Mouse (Mus musculus): ENCODE results near the gene Hspg2. TPM values are rescaled to one million over a fixed set of nuclear protein-coding genes. Genes with fewer than 3 reads are reported as not detected.

The Hspg2 gene
- polyA plus RNA-seq, 1 experiment from 2014 or later = 19.0 TPM

DNA sequence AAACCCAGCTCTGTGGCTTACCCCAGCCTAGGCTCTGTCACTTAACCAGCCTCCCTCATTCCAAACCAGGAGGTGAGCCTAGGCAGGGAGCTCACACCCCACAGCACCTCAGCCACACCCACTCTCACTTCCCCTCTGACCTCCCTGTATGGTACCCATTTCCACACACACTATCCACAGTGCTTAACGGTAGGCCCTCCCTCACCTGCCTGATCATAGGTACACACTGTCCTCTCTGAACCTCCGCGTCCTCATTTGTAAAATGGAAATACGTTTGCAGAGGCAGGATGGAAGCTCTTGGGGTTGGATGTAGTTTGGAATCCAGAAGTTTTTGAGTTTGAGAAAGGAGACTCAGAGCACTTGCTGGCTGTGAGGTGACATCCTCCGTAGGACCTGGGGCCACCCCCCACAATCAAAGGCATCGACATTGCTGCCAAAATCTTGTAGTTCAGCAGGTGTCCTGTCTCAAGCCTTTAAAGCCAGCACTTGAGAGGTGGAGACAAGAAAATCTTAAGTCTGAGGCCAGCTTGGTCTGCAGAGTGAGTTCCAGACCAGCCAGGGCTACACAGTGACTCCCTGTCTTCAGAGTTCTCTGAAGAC, 27.0 kb downstream of the Hspg2 start:
- H3K9me3 ChIP-seq = no peaks in the 10 kb centered on the region
- no peaks in the 10 kb centered on the region for H3K27me3 ChIP-seq
- H3K9ac ChIP-seq = no peak overlapping the region
- H3K4me3 ChIP-seq = no peak overlapping the region
- no peak overlapping the region for H3K4me2 ChIP-seq (replicated peaks)
- peaks cover 41% of the 10 kb centered on the region for H3K4me1 ChIP-seq
- WGBS = 52% methylated on average over 6 of the region's 6 CpGs
- peak overlapping the region; percentile 81 for H3K27ac ChIP-seq
- ATAC-seq (ENCODE audit: insufficient number of reproducible peaks, insufficient read depth, low FRiP score, low TSS enrichment) = peak; percentile 35; the same call in 1 of the 2 replicates
- no peaks in the 10 kb centered on the region for H3K36me3 ChIP-seq

GRCm38 (mm10) chr4:137497367-137497766, 28.8 kb downstream of the Hspg2 start:
- H3K27ac ChIP-seq = peak overlapping the region; percentile 80
- WGBS = 49% methylated on average over 5 of the region's 5 CpGs
- peaks cover 10% of the 10 kb centered on the region for H3K36me3 ChIP-seq
- H3K9ac ChIP-seq = no peak overlapping the region
- H3K9me3 ChIP-seq = no peaks in the 10 kb centered on the region
- H3K4me3 ChIP-seq = no peak overlapping the region
- no peaks in the 10 kb centered on the region for H3K27me3 ChIP-seq
- no peak overlapping the region for H3K4me2 ChIP-seq (replicated peaks)
- ATAC-seq (ENCODE audit: insufficient number of reproducible peaks, insufficient read depth, low FRiP score, low TSS enrichment) = no peak
- peaks cover 41% of the 10 kb centered on the region for H3K4me1 ChIP-seq

GRCm38 (mm10) chr4:137497892-137498722, 29.5 kb downstream of the Hspg2 start:
- peaks cover 17% of the 10 kb centered on the region for H3K36me3 ChIP-seq
- no peaks in the 10 kb centered on the region for H3K9me3 ChIP-seq
- H3K4me3 ChIP-seq = no peak overlapping the region
- no peak for ATAC-seq (ENCODE audit: insufficient number of reproducible peaks, insufficient read depth, low FRiP score, low TSS enrichment)
- H3K4me2 ChIP-seq (replicated peaks) = no peak overlapping the region
- 34% methylated on average over 9 of the region's 9 CpGs for WGBS
- no peaks in the 10 kb centered on the region for H3K27me3 ChIP-seq
- peaks cover 41% of the 10 kb centered on the region for H3K4me1 ChIP-seq
- no peak overlapping the region for H3K9ac ChIP-seq
- peak overlapping the region; percentile 80 for H3K27ac ChIP-seq

- Histone ChIP-seq H3K36me3 (peaks cover 25% of the 10 kb centered on the region), H3K4me3 (no peak overlapping the region), H3K4me2 (replicated peaks) (no peak overlapping the region), H3K27me3 (no peaks in the 10 kb centered on the region), H3K4me1 (peaks cover 41% of the 10 kb centered on the region), H3K9ac (no peak overlapping the region), H3K9me3 (no peaks in the 10 kb centered on the region), H3K27ac (peak overlapping the region; percentile 80)
- 81% methylated on average over 9 of the region's 9 CpGs for WGBS
- ATAC-seq (ENCODE audit: insufficient number of reproducible peaks, insufficient read depth, low FRiP score, low TSS enrichment) = no peak
Measured at GRCm38 (mm10) chr4:137498882-137499583, 30.5 kb downstream of the Hspg2 start.

DNA sequence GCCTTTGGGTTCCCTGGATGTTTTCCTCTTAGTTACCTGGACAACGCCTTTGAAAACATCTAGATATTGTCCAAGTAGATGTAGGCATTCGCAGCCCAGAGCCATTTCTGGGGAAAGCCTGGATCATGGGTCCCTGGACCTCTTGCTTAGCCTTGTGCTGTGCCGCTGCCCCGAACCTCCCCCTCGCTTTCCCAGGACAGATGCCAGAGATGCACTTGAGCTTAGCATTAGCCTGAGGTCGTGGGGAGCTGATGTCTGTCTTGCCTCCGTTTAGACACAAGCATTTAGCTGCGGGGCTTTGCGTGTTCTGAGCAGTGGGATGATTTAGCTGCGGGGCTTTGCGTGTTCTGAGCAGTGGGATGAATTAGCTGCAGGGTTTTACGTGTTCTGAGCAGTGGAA, 31.6 kb downstream of the Hspg2 start:
- Histone ChIP-seq H3K9ac (no peak overlapping the region), H3K4me3 (no peak overlapping the region), H3K27ac (no peak overlapping the region), H3K9me3 (no peaks in the 10 kb centered on the region), H3K4me1 (peaks cover 31% of the 10 kb centered on the region), H3K4me2 (replicated peaks) (no peak overlapping the region), H3K27me3 (no peaks in the 10 kb centered on the region), H3K36me3 (peaks cover 32% of the 10 kb centered on the region)
- WGBS = 79% methylated on average over 12 of the region's 12 CpGs
- ATAC-seq (ENCODE audit: insufficient number of reproducible peaks, insufficient read depth, low FRiP score, low TSS enrichment) = no peak

GRCm38 (mm10) chr4:137500953-137501352, 32.4 kb downstream of the Hspg2 start:
- no peaks in the 10 kb centered on the region for H3K27me3 ChIP-seq

GRCm38 (mm10) chr4:137502183-137502582, 33.6 kb downstream of the Hspg2 start:
- Histone ChIP-seq H3K4me3 (no peak overlapping the region), H3K4me2 (replicated peaks) (no peak overlapping the region), H3K27ac (no peak overlapping the region), H3K9me3 (no peaks in the 10 kb centered on the region), H3K36me3 (peaks cover 32% of the 10 kb centered on the region), H3K27me3 (no peaks in the 10 kb centered on the region), H3K4me1 (peaks cover 23% of the 10 kb centered on the region), H3K9ac (no peak overlapping the region)
- 89% methylated on average over 10 of the region's 10 CpGs for WGBS
- ATAC-seq (ENCODE audit: insufficient number of reproducible peaks, insufficient read depth, low FRiP score, low TSS enrichment) = no peak

More at GRCm38 (mm10) chr4:137500953-137501352, 32.4 kb downstream of the Hspg2 start:
- Histone ChIP-seq H3K4me1 (peaks cover 26% of the 10 kb centered on the region), H3K27ac (no peak overlapping the region), H3K9ac (no peak overlapping the region), H3K4me3 (no peak overlapping the region), H3K36me3 (peaks cover 32% of the 10 kb centered on the region), H3K9me3 (no peaks in the 10 kb centered on the region), H3K4me2 (replicated peaks) (no peak overlapping the region)
- 92% methylated on average over 5 of the region's 5 CpGs for WGBS
- ATAC-seq (ENCODE audit: insufficient number of reproducible peaks, insufficient read depth, low FRiP score, low TSS enrichment) = no peak

DNA sequence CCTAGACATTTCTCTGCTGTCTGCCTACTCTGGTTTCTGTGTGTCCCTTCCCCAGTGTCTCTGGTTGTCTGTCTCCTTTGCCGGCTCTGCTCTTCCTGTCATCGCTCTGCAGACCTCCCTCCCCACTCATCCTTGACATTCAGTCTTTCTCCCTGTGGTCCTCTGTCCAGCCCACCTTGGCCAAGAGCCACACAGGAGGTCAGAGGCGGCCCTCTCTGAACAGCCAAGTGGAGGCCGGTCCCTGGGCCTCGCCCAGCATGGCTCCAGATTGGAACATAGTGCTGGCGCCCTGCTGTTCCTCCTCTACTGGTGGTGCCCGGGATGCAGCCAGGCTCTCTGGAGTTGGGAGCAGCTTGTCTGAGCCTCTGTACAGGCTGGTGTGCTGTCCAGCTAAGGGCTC, 34.2 kb downstream of the Hspg2 start:
- 88% methylated on average over 7 of the region's 7 CpGs for WGBS
- no peak overlapping the region for H3K27ac ChIP-seq
- no peaks in the 10 kb centered on the region for H3K27me3 ChIP-seq
- no peak for ATAC-seq (ENCODE audit: insufficient number of reproducible peaks, insufficient read depth, low FRiP score, low TSS enrichment)
- H3K9me3 ChIP-seq = no peaks in the 10 kb centered on the region
- H3K4me1 ChIP-seq = peaks cover 17% of the 10 kb centered on the region
- no peak overlapping the region for H3K9ac ChIP-seq
- peaks cover 32% of the 10 kb centered on the region for H3K36me3 ChIP-seq
- no peak overlapping the region for H3K4me3 ChIP-seq
- H3K4me2 ChIP-seq (replicated peaks) = no peak overlapping the region

DNA sequence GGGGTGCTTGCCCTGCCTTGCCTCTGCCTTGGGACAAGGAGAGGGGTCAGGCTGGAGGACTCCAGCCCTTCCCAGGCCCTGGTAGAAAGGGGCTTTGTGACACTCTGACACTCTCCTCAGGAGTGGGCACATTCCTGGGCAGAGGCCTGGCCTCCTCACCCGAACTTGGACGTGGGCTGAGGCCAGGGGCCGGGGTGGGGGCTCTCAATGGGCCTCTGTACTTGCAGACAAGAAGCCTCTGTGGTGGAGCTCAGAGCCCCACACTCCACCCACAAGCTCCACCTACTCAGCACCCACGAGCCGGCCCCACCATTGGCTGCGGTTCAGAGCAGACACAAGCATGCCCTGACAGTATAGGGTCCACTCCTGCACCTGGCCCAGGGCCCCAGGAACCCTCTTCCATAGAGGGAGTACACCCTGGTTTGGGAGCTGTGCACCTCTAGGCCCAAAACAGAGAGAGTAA, 35.0 kb downstream of the Hspg2 start:
- no peaks in the 10 kb centered on the region for H3K27me3 ChIP-seq
- peaks cover 10% of the 10 kb centered on the region for H3K4me1 ChIP-seq
- ATAC-seq (ENCODE audit: insufficient number of reproducible peaks, insufficient read depth, low FRiP score, low TSS enrichment) = no peak
- no peaks in the 10 kb centered on the region for H3K9me3 ChIP-seq
- H3K36me3 ChIP-seq = peaks cover 39% of the 10 kb centered on the region
- no peak overlapping the region for H3K4me3 ChIP-seq
- 76% methylated on average over 6 of the region's 6 CpGs for WGBS
- no peak overlapping the region for H3K4me2 ChIP-seq (replicated peaks)
- no peak overlapping the region for H3K9ac ChIP-seq
- no peak overlapping the region for H3K27ac ChIP-seq

DNA sequence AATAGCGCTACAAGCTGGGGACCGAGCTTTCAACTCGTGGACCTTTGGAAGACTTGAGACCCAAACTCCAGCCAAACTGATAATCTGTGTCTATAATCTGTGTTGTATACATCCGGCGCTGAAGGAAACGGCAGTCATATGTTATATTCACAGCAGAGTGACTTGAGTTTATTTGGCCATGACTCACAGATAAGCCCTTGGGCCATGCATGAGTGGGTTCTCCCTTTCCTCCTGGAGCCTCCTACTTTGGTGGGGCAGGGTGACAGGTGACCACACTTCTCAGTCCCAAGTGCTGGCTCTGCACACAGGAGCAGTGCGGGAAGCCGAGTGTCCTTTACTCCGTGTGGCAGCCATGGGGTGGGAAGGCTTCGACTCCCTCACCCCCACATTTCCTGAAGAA, 38.1 kb downstream of the Hspg2 start:
- 91% methylated on average over 10 of the region's 10 CpGs for WGBS
- H3K9me3 ChIP-seq = no peaks in the 10 kb centered on the region
- H3K36me3 ChIP-seq = peaks cover 61% of the 10 kb centered on the region
- no peak overlapping the region for H3K27ac ChIP-seq
- no peak overlapping the region for H3K4me2 ChIP-seq (replicated peaks)
- H3K4me1 ChIP-seq = no peaks in the 10 kb centered on the region
- no peaks in the 10 kb centered on the region for H3K27me3 ChIP-seq
- no peak overlapping the region for H3K4me3 ChIP-seq
- no peak for ATAC-seq (ENCODE audit: insufficient number of reproducible peaks, insufficient read depth, low FRiP score, low TSS enrichment)
- no peak overlapping the region for H3K9ac ChIP-seq

- 83% methylated on average over 9 of the region's 9 CpGs for WGBS
- H3K4me2 ChIP-seq (replicated peaks) = no peak overlapping the region
- no peak overlapping the region for H3K4me3 ChIP-seq
- no peaks in the 10 kb centered on the region for H3K27me3 ChIP-seq
- H3K36me3 ChIP-seq = peaks cover 63% of the 10 kb centered on the region
- no peak for ATAC-seq (ENCODE audit: insufficient number of reproducible peaks, insufficient read depth, low FRiP score, low TSS enrichment)
- H3K9ac ChIP-seq = no peak overlapping the region
- H3K27ac ChIP-seq = no peak overlapping the region
- no peaks in the 10 kb centered on the region for H3K9me3 ChIP-seq
- no peaks in the 10 kb centered on the region for H3K4me1 ChIP-seq
Measured at GRCm38 (mm10) chr4:137509528-137509927, 41.0 kb downstream of the Hspg2 start.

All from embryonic facial prominence, embryonic 12.5 days (tissue).